Mouse (Mus musculus): ENCODE measurements around the gene Exoc6b. TPM values are rescaled to one million over a fixed set of nuclear protein-coding genes. Genes with fewer than 3 reads are reported as not detected.
A peak's percentile ranks its signal among the peaks of the same experiment; 100 is the strongest.

Gene Exoc6b
- total RNA-seq, 2 experiments from 2014 or later: 81.3 to 85.1 TPM

- intact Hi-C loops (cut with DNase I): loop anchor here (5.0 to 10.0 kb wide), 2 partner anchors 319 to 421 kb away; no protein-coding TSS in a partner anchor
Observed at GRCm38 (mm10) chr6:84593693-84594092, 475.6 kb downstream of the Exoc6b start, which contains the start of gene Cyp26b1. Gene Cyp26b1 (minus strand): TSS chr6:84593908.

GRCm38 (mm10) chr6:84590961-84591745 lies 478.2 kb downstream of the Exoc6b start:
- intact Hi-C loops (cut with DNase I): loop anchor here (1.0 to 10.0 kb wide), 5 partner anchors 183 to 495 kb away; no protein-coding TSS in a partner anchor
- no peak for DNase-seq (ENCODE audit: low spot score in 2 of 2)

More at GRCm38 (mm10) chr6:84593693-84594092, 475.6 kb downstream of the Exoc6b start, which contains the start of gene Cyp26b1:
- no peak for DNase-seq (ENCODE audit: low spot score in 2 of 2)

GRCm38 (mm10) chr6:84589742-84590686 lies 479.3 kb downstream of the Exoc6b start:
- DNase-seq (ENCODE audit: low spot score in 2 of 2): peak; percentile 86 to 88
- intact Hi-C loops (cut with DNase I): loop anchor here (1.0 to 10.0 kb wide), 6 partner anchors 182 to 875 kb away; partner anchors contain the start of gene Vax2

GRCm38 (mm10) chr6:84588895-84589652 lies 480.2 kb downstream of the Exoc6b start:
- DNase-seq (ENCODE audit: low spot score in 2 of 2): peak; percentile 15 to 21
- intact Hi-C loops (cut with DNase I): loop anchor here (10.0 kb wide), 1 partner anchor 874 kb away; the partner anchor contains the start of gene Vax2

GRCm38 (mm10) chr6:84588221-84588894 lies 481.0 kb downstream of the Exoc6b start:
- intact Hi-C loops (cut with DNase I): loop anchor here (10.0 kb wide), 1 partner anchor 874 kb away; the partner anchor contains the start of gene Vax2

GRCm38 (mm10) chr6:84587471-84588101 lies 481.7 kb downstream of the Exoc6b start:
- intact Hi-C loops (cut with DNase I): loop anchor here (2.0 to 10.0 kb wide), 2 partner anchors 161 to 873 kb away; partner anchors contain the start of gene Vax2
- peak in 1 of 2 experiments; percentile 10 for DNase-seq (ENCODE audit: low spot score in 2 of 2)

More at GRCm38 (mm10) chr6:84588221-84588894, 481.0 kb downstream of the Exoc6b start:
- DNase-seq (ENCODE audit: low spot score in 2 of 2): no peak

- intact Hi-C loops (cut with DNase I): loop anchor here (2.0 to 10.0 kb wide), 2 partner anchors 160 to 872 kb away; partner anchors contain the start of gene Vax2
Observed at GRCm38 (mm10) chr6:84586551-84587200, 482.6 kb downstream of the Exoc6b start.

GRCm38 (mm10) chr6:84585686-84586300 lies 483.5 kb downstream of the Exoc6b start:
- intact Hi-C loops (cut with DNase I): loop anchor here (2.0 to 10.0 kb wide), 2 partner anchors 159 to 871 kb away; partner anchors contain the start of gene Vax2

More at GRCm38 (mm10) chr6:84586551-84587200, 482.6 kb downstream of the Exoc6b start:
- DNase-seq (ENCODE audit: low spot score in 2 of 2): no peak

GRCm38 (mm10) chr6:84584783-84585685 lies 484.3 kb downstream of the Exoc6b start:
- intact Hi-C loops (cut with DNase I): loop anchor here (10.0 kb wide), 1 partner anchor 870 kb away; the partner anchor contains the start of gene Vax2
- no peak for DNase-seq (ENCODE audit: low spot score in 2 of 2)

More at GRCm38 (mm10) chr6:84585686-84586300, 483.5 kb downstream of the Exoc6b start:
- DNase-seq (ENCODE audit: low spot score in 2 of 2): no peak

- intact Hi-C loops (cut with DNase I): loop anchor here (10.0 kb wide), 1 partner anchor 869 kb away; the partner anchor contains the start of gene Vax2
- DNase-seq (ENCODE audit: low spot score in 2 of 2): peak; percentile 19
Observed at GRCm38 (mm10) chr6:84583841-84584782, 485.2 kb downstream of the Exoc6b start.

- intact Hi-C loops (cut with DNase I): loop anchor here (10.0 kb wide), 1 partner anchor 869 kb away; the partner anchor contains the start of gene Vax2
- DNase-seq (ENCODE audit: low spot score in 2 of 2): peak; percentile 59 to 61
Observed at GRCm38 (mm10) chr6:84583371-84583770, 485.9 kb downstream of the Exoc6b start.

- no peak for DNase-seq (ENCODE audit: low spot score in 2 of 2)
- intact Hi-C loops (cut with DNase I): loop anchor here (10.0 kb wide), 1 partner anchor 868 kb away; the partner anchor contains the start of gene Vax2
Observed at GRCm38 (mm10) chr6:84582826-84583225, 486.5 kb downstream of the Exoc6b start.

GRCm38 (mm10) chr6:84581833-84582445 lies 487.4 kb downstream of the Exoc6b start:
- intact Hi-C loops (cut with DNase I): loop anchor here (10.0 kb wide), 1 partner anchor 867 kb away; the partner anchor contains the start of gene Vax2
- DNase-seq (ENCODE audit: low spot score in 2 of 2): no peak

Data from left cerebral cortex, postnatal 25 days (tissue).